Mouse (Mus musculus) liver, embryonic 13.5 days (tissue): ENCODE data around the gene Olfr1002. TPM values are rescaled to one million over a fixed set of nuclear protein-coding genes. Genes with fewer than 3 reads are reported as not detected.
"Not testable (repeated sequence)": the region's sequence is repeated elsewhere in the genome, so short reads cannot be mapped to it uniquely, and the experiment has no call there.

Experiments used
- ATAC-seq: fragments of 200-750 bp; cut with Nextera tagmentation; 2 replicates; pipeline ENCODE4 v1.8.0; 2017; ENCODE audit warnings: low read depth, mild to moderate bottlenecking, moderate number of reproducible peaks, moderate library complexity
- DNase-seq: peaks from one replicate; pipeline ENCODE4 v3.0.0; 2022
- H3K27ac ChIP-seq: fragments of 300-500 bp; sonication (generic); 2 replicates; pipeline ENCODE4 v1.5.1; 2015; ENCODE audit warnings: moderate library complexity, mild to moderate bottlenecking, inconsistent platforms
- H3K27me3 ChIP-seq: fragments of 300-500 bp; sonication (generic); 2 replicates; pipeline ENCODE4 v1.6.1; 2015; ENCODE audit warnings: mild to moderate bottlenecking, inconsistent platforms
- H3K36me3 ChIP-seq: fragments of 300-500 bp; sonication (generic); 2 replicates; pipeline ENCODE4 v1.6.1; 2015; ENCODE audit warnings: mild to moderate bottlenecking, inconsistent platforms
- H3K4me1 ChIP-seq: fragments of 300-500 bp; sonication (generic); replicated peaks from 2 replicates; pipeline ENCODE4 v1.6.1; 2015; ENCODE audit warnings: inconsistent platforms
- H3K4me2 ChIP-seq: fragments of 300-500 bp; sonication (generic); 2 replicates; pipeline ENCODE4 v1.6.1; 2015; ENCODE audit warnings: inconsistent platforms, mild to moderate bottlenecking, moderate library complexity
- H3K4me3 ChIP-seq: fragments of 300-500 bp; sonication (generic); replicated peaks from 2 replicates; pipeline ENCODE4 v1.5.1; 2015; ENCODE audit warnings: mild to moderate bottlenecking, inconsistent platforms
- H3K9ac ChIP-seq: fragments of 300-500 bp; sonication (generic); 2 replicates; pipeline ENCODE4 v1.6.1; 2015; ENCODE audit warnings: mild to moderate bottlenecking, inconsistent platforms
- H3K9me3 ChIP-seq: fragments of 300-500 bp; sonication (generic); replicated peaks from 2 replicates; pipeline ENCODE4 v1.6.1; 2016; ENCODE audit warnings: inconsistent platforms
- WGBS: fragments of 180-500 bp; shearing (Covaris S2); methylation state at CpG from one replicate; pipeline ENCODE4 v1.1.7; 2015; ENCODE audit not compliant: insufficient replicate concordance; 5-methylcytosine and 5-hydroxymethylcytosine counted together
- polyA plus RNA-seq: library from polyadenylated mRNA; unstranded; fragments of >200 nt; fragmentation: Nextera tagmentation; extraction: Ambion mirVana; gene quantifications from 2 replicates; pipeline ENCODE4 v1.2.1, GENCODE M21; 2015

Olfr1002 gene
- polyA plus RNA-seq, result not detected in 2 replicates

DNA sequence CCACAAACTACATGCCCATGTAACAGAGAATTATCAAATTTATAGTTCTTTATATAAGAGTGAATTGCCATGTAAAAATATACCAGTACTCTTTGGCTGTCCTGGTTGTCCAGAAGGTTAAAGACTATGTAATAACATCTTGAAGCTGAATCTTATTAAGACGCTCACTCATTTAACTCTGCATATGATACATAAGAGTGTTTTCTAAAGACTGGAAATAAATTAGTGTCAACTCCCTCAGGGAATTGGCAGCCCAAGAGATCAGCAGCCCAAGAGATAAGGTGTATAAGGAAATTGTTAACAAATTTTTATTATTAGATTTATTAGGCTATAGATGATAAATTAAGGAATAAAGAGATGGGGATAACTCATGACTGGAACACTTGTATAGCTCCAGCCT lies at the start of gene Olfr1002:
TSS of gene Olfr1002 (minus strand) at position 101 of the 400 bp plus-strand sequence.
- no peak within 1 kb of the TSS for H3K4me3 ChIP-seq
- WGBS, result 71% methylated on average over 1 of the region's 1 CpGs
- no peak within 1 kb of the TSS for H3K4me2 ChIP-seq
- H3K9ac ChIP-seq, result no peak within 1 kb of the TSS
- H3K27ac ChIP-seq, result no peak within 1 kb of the TSS
- H3K36me3 ChIP-seq, result no peaks in the 10 kb centered on the region
- ATAC-seq (no peak), DNase-seq (no peak)
- H3K4me1 ChIP-seq, result no peaks in the 10 kb centered on the region
- H3K27me3 ChIP-seq, result no peaks in the 10 kb centered on the region
- no peaks in the 10 kb centered on the region for H3K9me3 ChIP-seq

DNA sequence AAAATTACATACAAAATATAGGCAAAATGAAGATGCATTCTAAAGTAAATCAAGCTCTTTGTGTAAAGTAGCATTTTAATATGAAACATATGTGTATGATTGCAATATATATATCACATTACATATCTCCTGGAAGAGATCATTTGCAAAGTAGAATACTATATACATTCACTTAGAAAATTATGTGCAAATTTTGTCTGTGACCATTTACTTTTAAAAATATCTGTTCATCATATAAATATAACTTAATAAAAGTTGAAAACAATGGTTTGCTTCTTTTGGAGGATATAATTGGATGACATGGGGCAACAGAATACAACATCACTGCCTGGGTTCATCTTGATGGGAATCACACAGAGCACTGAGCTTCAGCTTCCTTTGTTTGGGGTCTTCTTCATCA lies 38.6 kb upstream of the Olfr1002 start, which contains the start of gene Olfr1008:
TSS of gene Olfr1008 (plus strand) at position 301 of the 400 bp plus-strand sequence.
- Histone ChIP-seq H3K4me3 (no peak within 1 kb of the TSS), H3K4me2 (no peak within 1 kb of the TSS), H3K27ac (no peak within 1 kb of the TSS), H3K9ac (no peak within 1 kb of the TSS), H3K4me1 (no peaks in the 10 kb centered on the region), H3K27me3 (no peaks in the 10 kb centered on the region), H3K36me3 (no peaks in the 10 kb centered on the region), H3K9me3 (no peaks in the 10 kb centered on the region; the same call in 1 of the 2 replicates)
- ATAC-seq (no peak), DNase-seq (no peak)

DNA sequence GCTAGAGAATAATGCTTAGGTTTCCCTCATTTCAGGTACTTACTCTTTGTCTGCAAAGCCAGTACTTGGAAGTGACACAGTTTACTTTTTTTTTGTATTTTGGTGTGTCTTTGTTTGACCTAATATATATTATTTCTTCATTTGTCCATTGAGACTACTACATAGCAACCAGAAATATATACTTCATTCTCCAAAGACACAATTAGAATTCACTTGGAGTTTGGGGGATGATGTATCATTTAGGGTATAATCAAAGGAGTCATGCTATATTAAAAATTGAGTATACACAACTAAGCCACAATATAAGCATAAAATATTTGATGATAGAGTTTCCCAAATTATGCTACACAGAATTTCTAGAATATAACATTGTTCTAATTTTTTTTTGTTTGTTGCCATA lies 28.2 kb upstream of the Olfr1002 start, which contains the start of gene Olfr1006:
TSS of gene Olfr1006 (minus strand) at position 101 of the 400 bp plus-strand sequence.
- Histone ChIP-seq H3K36me3 (no peaks in the 10 kb centered on the region), H3K9me3 (no peaks in the 10 kb centered on the region), H3K4me1 (no peaks in the 10 kb centered on the region), H3K4me2 (no peak within 1 kb of the TSS), H3K27ac (no peak within 1 kb of the TSS), H3K9ac (no peak within 1 kb of the TSS), H3K4me3 (no peak within 1 kb of the TSS), H3K27me3 (no peaks in the 10 kb centered on the region)
- no peak for ATAC-seq
- no peak for DNase-seq

DNA sequence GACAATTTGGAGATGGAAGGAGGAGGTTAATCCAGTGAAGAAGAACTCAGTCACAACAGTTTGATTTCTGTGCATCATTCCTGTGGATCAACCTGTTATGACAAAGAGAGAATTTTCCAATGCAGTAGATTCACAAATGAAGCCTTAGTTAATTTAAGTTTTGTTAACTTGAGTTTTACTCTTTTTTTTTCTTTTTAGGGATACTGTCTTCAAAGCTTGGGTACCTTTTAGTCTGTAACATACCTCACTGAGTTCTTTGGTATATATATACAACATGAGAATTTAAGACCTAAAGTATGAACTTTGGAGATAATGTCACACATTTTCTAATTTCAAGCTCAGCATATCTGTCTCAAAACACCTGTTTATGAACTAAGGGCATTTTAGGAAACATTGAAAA lies 13.9 kb upstream of the Olfr1002 start, which contains the start of gene Olfr154:
TSS of gene Olfr154 (minus strand) at position 101 of the 400 bp plus-strand sequence.
- not testable (repeated sequence) for H3K4me2 ChIP-seq, DNase-seq, ATAC-seq, H3K36me3 ChIP-seq, H3K27ac ChIP-seq, H3K9me3 ChIP-seq, H3K27me3 ChIP-seq, H3K9ac ChIP-seq, H3K4me1 ChIP-seq, H3K4me3 ChIP-seq

DNA sequence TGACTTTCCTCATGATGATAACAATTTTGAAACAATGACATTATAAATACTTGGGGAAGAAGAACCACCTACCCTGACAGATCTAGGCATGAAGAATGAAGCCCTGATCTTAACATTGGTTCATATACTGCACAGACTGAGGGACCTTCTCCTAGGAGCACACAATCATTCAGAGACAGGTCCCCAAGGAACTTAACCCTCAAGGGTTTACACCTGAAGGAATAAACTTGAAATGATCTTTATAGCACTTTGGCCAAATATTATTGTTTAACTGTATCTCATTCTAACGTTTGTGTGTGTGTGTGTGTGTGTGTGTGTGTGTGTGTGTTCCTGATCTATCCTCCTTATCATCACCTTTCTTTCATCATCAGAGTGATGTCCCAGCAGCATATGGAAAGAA lies 38.7 kb downstream of the Olfr1002 start, which contains the start of gene Olfr1000:
TSS of gene Olfr1000 (minus strand) at position 101 of the 400 bp plus-strand sequence.
- no peak for ATAC-seq
- WGBS, result 65% methylated on average over 1 of the region's 1 CpGs
- no peak within 1 kb of the TSS for H3K4me2 ChIP-seq

More for the DNA sequence above, 38.7 kb downstream of the Olfr1002 start, which contains the start of gene Olfr1000:
- H3K4me3 ChIP-seq, result no peak within 1 kb of the TSS
- H3K36me3 ChIP-seq, result no peaks in the 10 kb centered on the region
- no peak within 1 kb of the TSS for H3K9ac ChIP-seq
- H3K4me1 ChIP-seq, result no peaks in the 10 kb centered on the region
- H3K27me3 ChIP-seq, result no peaks in the 10 kb centered on the region
- H3K9me3 ChIP-seq, result no peaks in the 10 kb centered on the region
- no peak within 1 kb of the TSS for H3K27ac ChIP-seq
- no peak for DNase-seq

Other genes starting within 250 kb of the Olfr1002 start
- not detected in 2 replicates for gene Olfr992, start 241.2 kb downstream of the Olfr1002 start, polyA plus RNA-seq
- gene Olfr993, start 235.8 kb downstream of the Olfr1002 start, polyA plus RNA-seq, result not detected in 2 replicates
- not detected in 2 replicates for gene Olfr994, start 214.3 kb downstream of the Olfr1002 start, polyA plus RNA-seq
- gene Olfr995, start 207.1 kb downstream of the Olfr1002 start, polyA plus RNA-seq, result not detected in 2 replicates
- not detected in 2 replicates for gene 4833423E24Rik, start 131.7 kb downstream of the Olfr1002 start, polyA plus RNA-seq
- not detected in 2 replicates for gene Olfr996, start 71.5 kb downstream of the Olfr1002 start, polyA plus RNA-seq
- not detected in 2 replicates for gene Olfr998, start 61.8 kb downstream of the Olfr1002 start, polyA plus RNA-seq
- not detected in 2 replicates for gene Olfr1000, start 38.8 kb downstream of the Olfr1002 start, polyA plus RNA-seq
- not detected in 2 replicates for gene Olfr154, start 13.8 kb upstream of the Olfr1002 start, polyA plus RNA-seq
- gene Olfr1006, start 28.1 kb upstream of the Olfr1002 start, polyA plus RNA-seq, result not detected in 2 replicates
- gene Olfr1008, start 38.7 kb upstream of the Olfr1002 start, polyA plus RNA-seq, result not detected in 2 replicates
- gene Olfr1009, start 64.7 kb upstream of the Olfr1002 start, polyA plus RNA-seq, result not detected in 2 replicates
- gene Olfr1012, start 112.1 kb upstream of the Olfr1002 start, polyA plus RNA-seq, result not detected in 2 replicates
- not detected in 2 replicates for gene Olfr1013, start 116.4 kb upstream of the Olfr1002 start, polyA plus RNA-seq
- not detected in 2 replicates for gene Olfr1014, start 122.0 kb upstream of the Olfr1002 start, polyA plus RNA-seq
- not detected in 2 replicates for gene Olfr1015, start 131.3 kb upstream of the Olfr1002 start, polyA plus RNA-seq
- gene Olfr1016, start 151.8 kb upstream of the Olfr1002 start, polyA plus RNA-seq, result not detected in 2 replicates
- gene Olfr1018, start 167.8 kb upstream of the Olfr1002 start, polyA plus RNA-seq, result not detected in 2 replicates
- gene Olfr1019, start 194.8 kb upstream of the Olfr1002 start, polyA plus RNA-seq, result not detected in 2 replicates
- gene Olfr1020, start 196.3 kb upstream of the Olfr1002 start, polyA plus RNA-seq, result not detected in 2 replicates
- gene Olfr1022, start 217.9 kb upstream of the Olfr1002 start, polyA plus RNA-seq, result not detected in 2 replicates
- not detected in 2 replicates for gene Olfr1023, start 234.9 kb upstream of the Olfr1002 start, polyA plus RNA-seq